Mouse (Mus musculus): Measurements from ENCODE around the gene Ncor2. TPM values are rescaled to one million over a fixed set of nuclear protein-coding genes. Genes with fewer than 3 reads are reported as not detected.
A peak's percentile ranks its signal among the peaks of the same experiment; 100 is the strongest.

Ncor2 gene
- polyA plus RNA-seq, 1 experiment from 2014 or later: 30.5 TPM

GRCm38 (mm10) chr5:125190105-125190813 is 11.2 kb upstream of the Ncor2 start:
- no peak for ATAC-seq (ENCODE audit: borderline replicate concordance, extremely low read depth, low FRiP score, low TSS enrichment)
- Histone ChIP-seq H3K4me1 (peaks cover 32% of the 10 kb centered on the region), H3K27ac (no peak overlapping the region), H3K4me3 (no peak overlapping the region), H3K36me3 (no peaks in the 10 kb centered on the region), H3K27me3 (no peaks in the 10 kb centered on the region), H3K9me3 (no peaks in the 10 kb centered on the region), H3K4me2 (no peak overlapping the region), H3K9ac (no peak overlapping the region)
- 74% methylated on average over 7 of the region's 7 CpGs for WGBS

GRCm38 (mm10) chr5:125189625-125190024 is 10.6 kb upstream of the Ncor2 start:
- H3K9me3 ChIP-seq: no peaks in the 10 kb centered on the region
- no peak overlapping the region for H3K9ac ChIP-seq
- H3K27me3 ChIP-seq: no peaks in the 10 kb centered on the region
- ATAC-seq (ENCODE audit: borderline replicate concordance, extremely low read depth, low FRiP score, low TSS enrichment): no peak
- H3K27ac ChIP-seq: no peak overlapping the region
- WGBS: 37% methylated on average over 11 of the region's 11 CpGs
- peaks cover 36% of the 10 kb centered on the region for H3K4me1 ChIP-seq
- H3K4me3 ChIP-seq: no peak overlapping the region
- no peaks in the 10 kb centered on the region for H3K36me3 ChIP-seq
- H3K4me2 ChIP-seq: no peak overlapping the region

GRCm38 (mm10) chr5:125188812-125189598 is 10.0 kb upstream of the Ncor2 start:
- 21% methylated on average over 12 of the region's 12 CpGs for WGBS
- Histone ChIP-seq H3K9me3 (no peaks in the 10 kb centered on the region), H3K27me3 (no peaks in the 10 kb centered on the region), H3K4me1 (peaks cover 38% of the 10 kb centered on the region), H3K36me3 (no peaks in the 10 kb centered on the region), H3K9ac (no peak overlapping the region), H3K4me2 (no peak overlapping the region), H3K27ac (no peak overlapping the region), H3K4me3 (no peak overlapping the region)
- no peak for ATAC-seq (ENCODE audit: borderline replicate concordance, extremely low read depth, low FRiP score, low TSS enrichment)

GRCm38 (mm10) chr5:125184826-125185225 is 5.8 kb upstream of the Ncor2 start:
- peaks cover 46% of the 10 kb centered on the region for H3K4me1 ChIP-seq
- no peak overlapping the region for H3K4me2 ChIP-seq
- no peaks in the 10 kb centered on the region for H3K36me3 ChIP-seq
- H3K9ac ChIP-seq: no peak overlapping the region
- 10% methylated on average over 6 of the region's 6 CpGs for WGBS
- H3K4me3 ChIP-seq: no peak overlapping the region
- no peaks in the 10 kb centered on the region for H3K9me3 ChIP-seq
- ATAC-seq (ENCODE audit: borderline replicate concordance, extremely low read depth, low FRiP score, low TSS enrichment): peak; percentile 60; the same call in 1 of the 2 replicates
- H3K27ac ChIP-seq: peak overlapping the region; percentile 80
- H3K27me3 ChIP-seq: no peaks in the 10 kb centered on the region

- peaks cover 39% of the 10 kb centered on the region for H3K4me1 ChIP-seq
- H3K27me3 ChIP-seq: no peaks in the 10 kb centered on the region
- no peak overlapping the region for H3K4me2 ChIP-seq
- H3K36me3 ChIP-seq: no peaks in the 10 kb centered on the region
- WGBS: 50% methylated on average over 23 of the region's 23 CpGs
- H3K9me3 ChIP-seq: no peaks in the 10 kb centered on the region
- no peak overlapping the region for H3K27ac ChIP-seq
- no peak for ATAC-seq (ENCODE audit: borderline replicate concordance, extremely low read depth, low FRiP score, low TSS enrichment)
- no peak overlapping the region for H3K9ac ChIP-seq
- H3K4me3 ChIP-seq: no peak overlapping the region
Observed at GRCm38 (mm10) chr5:125183321-125184003, 4.4 kb upstream of the Ncor2 start.

GRCm38 (mm10) chr5:125180630-125181263 is 1.7 kb upstream of the Ncor2 start:
- Histone ChIP-seq H3K4me1 (peaks cover 57% of the 10 kb centered on the region), H3K4me3 (no peak overlapping the region), H3K27me3 (no peaks in the 10 kb centered on the region), H3K9me3 (no peaks in the 10 kb centered on the region), H3K27ac (peak overlapping the region; percentile 95), H3K36me3 (no peaks in the 10 kb centered on the region), H3K4me2 (no peak overlapping the region), H3K9ac (no peak overlapping the region)
- ATAC-seq (ENCODE audit: borderline replicate concordance, extremely low read depth, low FRiP score, low TSS enrichment): no peak
- WGBS: 71% methylated on average over 6 of the region's 6 CpGs

- Histone ChIP-seq H3K36me3 (no peaks in the 10 kb centered on the region), H3K27ac (peak overlapping the region; percentile 95), H3K27me3 (no peaks in the 10 kb centered on the region), H3K4me2 (peak overlapping the region; percentile 82), H3K4me1 (peaks cover 59% of the 10 kb centered on the region), H3K4me3 (peak overlapping the region; percentile 77), H3K9me3 (no peaks in the 10 kb centered on the region), H3K9ac (peak overlapping the region; percentile 46)
- 6% methylated on average over 21 of the region's 25 CpGs for WGBS
- ATAC-seq (ENCODE audit: borderline replicate concordance, extremely low read depth, low FRiP score, low TSS enrichment): peak; percentile 10
Observed at GRCm38 (mm10) chr5:125179735-125180629, 963 bp upstream of the Ncor2 start.

- peak overlapping the region; percentile 82 for H3K4me2 ChIP-seq
- peaks cover 59% of the 10 kb centered on the region for H3K4me1 ChIP-seq
- under 1% methylated on average over 58 of the region's 60 CpGs for WGBS
- no peaks in the 10 kb centered on the region for H3K27me3 ChIP-seq
- ATAC-seq (ENCODE audit: borderline replicate concordance, extremely low read depth, low FRiP score, low TSS enrichment): peak; percentile 13
- H3K36me3 ChIP-seq: no peaks in the 10 kb centered on the region
- H3K4me3 ChIP-seq: peak overlapping the region; percentile 77
- H3K9me3 ChIP-seq: no peaks in the 10 kb centered on the region
- H3K9ac ChIP-seq: peak overlapping the region; percentile 82
- peak overlapping the region; percentile 95 for H3K27ac ChIP-seq
Observed at GRCm38 (mm10) chr5:125178171-125179006, 630 bp downstream of the Ncor2 start.

- no peaks in the 10 kb centered on the region for H3K36me3 ChIP-seq
- H3K27ac ChIP-seq: peak overlapping the region; percentile 95
- H3K4me1 ChIP-seq: peaks cover 64% of the 10 kb centered on the region
- peak overlapping the region; percentile 82 for H3K9ac ChIP-seq
- no peaks in the 10 kb centered on the region for H3K9me3 ChIP-seq
- WGBS: 0% methylated on average over 44 of the region's 44 CpGs
- no peaks in the 10 kb centered on the region for H3K27me3 ChIP-seq
- H3K4me2 ChIP-seq: peak overlapping the region; percentile 82
- peak overlapping the region; percentile 77 for H3K4me3 ChIP-seq
- peak; percentile 32 for ATAC-seq (ENCODE audit: borderline replicate concordance, extremely low read depth, low FRiP score, low TSS enrichment)
Observed at GRCm38 (mm10) chr5:125177481-125178134, 1.4 kb downstream of the Ncor2 start.

- peak overlapping the region; percentile 77 for H3K4me3 ChIP-seq
- H3K27ac ChIP-seq: peak overlapping the region; percentile 95
- no peaks in the 10 kb centered on the region for H3K27me3 ChIP-seq
- peak overlapping the region; percentile 82 for H3K4me2 ChIP-seq
- H3K9ac ChIP-seq: no peak overlapping the region
- ATAC-seq (ENCODE audit: borderline replicate concordance, extremely low read depth, low FRiP score, low TSS enrichment): no peak
- peaks cover 72% of the 10 kb centered on the region for H3K4me1 ChIP-seq
- H3K36me3 ChIP-seq: no peaks in the 10 kb centered on the region
- no peaks in the 10 kb centered on the region for H3K9me3 ChIP-seq
- 20% methylated on average over 12 of the region's 12 CpGs for WGBS
Observed at GRCm38 (mm10) chr5:125176864-125177263, 2.2 kb downstream of the Ncor2 start.

Measured in lung, embryonic 15.5 days (tissue).